10 mouse cellular contexts compared by ENCODE assay signal in the genomic region with DNA sequence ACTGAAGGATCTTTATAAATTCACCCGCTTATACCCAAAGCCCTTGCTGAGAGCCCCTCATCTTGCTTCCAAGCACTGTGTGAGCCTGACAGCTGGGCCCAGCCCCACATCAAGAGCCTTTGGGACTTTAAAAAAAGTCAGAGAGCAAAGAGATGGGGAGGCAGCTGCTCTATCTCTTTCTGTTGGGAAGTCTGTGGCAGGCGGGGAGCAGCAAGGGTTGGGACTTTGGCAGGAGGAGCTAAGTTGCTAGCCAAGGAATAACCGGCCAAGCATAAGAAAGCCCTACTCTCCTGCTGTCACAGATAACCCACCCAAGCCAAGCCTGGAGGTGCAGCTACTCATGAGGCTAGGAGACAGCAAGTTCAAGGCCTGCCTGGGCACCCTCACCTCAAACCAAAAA. TPM values are rescaled to one million over a fixed set of nuclear protein-coding genes. Genes with fewer than 3 reads are reported as not detected.
DNase-seq lines count a peak whose midpoint lies in the region; ATAC-seq and TF ChIP-seq lines count a peak whose summit lies in the region.
"Had no signal": no experiment of that assay in that cellular context is flagged by ENCODE, and none has a peak within 500 bp of the region (broad histone marks: within the 10 kb centered on the region; RNA-seq: fewer than 3 reads in every experiment).

No protein-coding gene starts in this region.

- H3K4me2 ChIP-seq in forebrain, postnatal 0 days (ENCODE audit: low read depth), result no peak overlapping the region
- no peak overlapping the region for H3K4me2 ChIP-seq in stomach, embryonic 16.5 days (ENCODE audit: low read depth, low read length)
- H3K4me2 ChIP-seq: embryonic facial prominence, embryonic 13.5 days; stomach, embryonic 15.5 days had no signal

- no peaks in the 10 kb centered on the region for H3K27me3 ChIP-seq in forebrain, postnatal 0 days (ENCODE audit: insufficient read depth, low read length)
- no peaks in the 10 kb centered on the region for H3K27me3 ChIP-seq in stomach, embryonic 16.5 days (ENCODE audit: control insufficient read depth, insufficient read depth, low read length)
- H3K27me3 ChIP-seq: embryonic facial prominence, embryonic 13.5 days; stomach, embryonic 15.5 days had no signal

- WGBS in forebrain, postnatal 0 days, result 48% methylated on average over 3 of the region's 3 CpGs
- 47% methylated on average over 3 of the region's 3 CpGs for WGBS in stomach, embryonic 16.5 days

- H3K4me3 ChIP-seq in forebrain, postnatal 0 days (ENCODE audit: low read depth, low read length), result no peak overlapping the region
- H3K4me3 ChIP-seq in stomach, embryonic 16.5 days (replicated peaks; ENCODE audit: low read length), result no peak overlapping the region
- H3K4me3 ChIP-seq: embryonic facial prominence, embryonic 13.5 days; stomach, embryonic 15.5 days had no signal

- no peak for TF ChIP-seq CTCF in forebrain, postnatal 0 days (IDR thresholded peaks at IDR 0.05; ENCODE audit: low read depth)

- H3K27ac ChIP-seq in forebrain, postnatal 0 days (ENCODE audit: low read depth, low read length), result no peak overlapping the region
- 0 out of 2 replicates have a peak overlapping the region, but pooled peaks have one; percentile 3 for H3K27ac ChIP-seq in stomach, embryonic 16.5 days (ENCODE audit: low read length)
- H3K27ac ChIP-seq: embryonic facial prominence, embryonic 13.5 days; stomach, embryonic 15.5 days had no signal

- ATAC-seq in forebrain, postnatal 0 days, result peak; percentile 61
- peak; percentile 75 for ATAC-seq in stomach, embryonic 16.5 days (ENCODE audit: insufficient read depth, low FRiP score)
- no peak for ATAC-seq in monocyte, adult 5-6 weeks (replicated peaks; ENCODE audit: insufficient number of reproducible peaks, low FRiP score, low TSS enrichment, poor library complexity, severe bottlenecking)
- ATAC-seq: intestine, postnatal 0 days had no signal

- H3K4me1 ChIP-seq in forebrain, postnatal 0 days (ENCODE audit: insufficient read depth), result no peaks in the 10 kb centered on the region
- H3K4me1 ChIP-seq in stomach, embryonic 16.5 days (ENCODE audit: control insufficient read depth, insufficient read depth, low read length), result peaks cover 18% of the 10 kb centered on the region

- no peaks in the 10 kb centered on the region for H3K9me3 ChIP-seq in forebrain, postnatal 0 days (ENCODE audit: low read length)
- no peaks in the 10 kb centered on the region for H3K9me3 ChIP-seq in stomach, embryonic 16.5 days (replicated peaks; ENCODE audit: control insufficient read depth, low read length)
- H3K9me3 ChIP-seq: embryonic facial prominence, embryonic 13.5 days; stomach, embryonic 15.5 days had no signal

- no peaks in the 10 kb centered on the region for H3K36me3 ChIP-seq in forebrain, postnatal 0 days (ENCODE audit: insufficient read depth)
- no peaks in the 10 kb centered on the region for H3K36me3 ChIP-seq in stomach, embryonic 16.5 days (ENCODE audit: control insufficient read depth, insufficient read depth, low read length)
- H3K36me3 ChIP-seq: embryonic facial prominence, embryonic 13.5 days; stomach, embryonic 15.5 days had no signal

- H3K9ac ChIP-seq in forebrain, postnatal 0 days, result no peak overlapping the region
- H3K9ac ChIP-seq in stomach, embryonic 16.5 days (ENCODE audit: low read length), result no peak overlapping the region
- H3K9ac ChIP-seq: embryonic facial prominence, embryonic 13.5 days; stomach, embryonic 15.5 days had no signal

- peak; percentile 21 for DNase-seq in ovary, adult 18-20 months (ENCODE audit: low spot score)
- no peak for DNase-seq in ovary, postnatal 10 days (ENCODE audit: low spot score)
- DNase-seq in forebrain, postnatal 0 days, result no peak
- peak; percentile 39 to 51 for DNase-seq in kidney, adult 8-10 months
- no peak for DNase-seq in left cerebral cortex, adult 18-20 months (ENCODE audit: low spot score in 2 of 2)

RNA-seq across cellular contexts. Expression of a gene that starts 48.2 kb away (rescaled TPM):
- total RNA-seq in forebrain, postnatal 0 days (2014; rRNA removed), result 8.6 and 13.9 TPM in 2 replicates
- 1.5 and 1.9 TPM in 2 replicates for polyA plus RNA-seq in forebrain, postnatal 0 days (2015; fragmentation: Nextera tagmentation; extraction: Ambion mirVana)
- polyA plus RNA-seq in stomach, embryonic 16.5 days (2015; fragmentation: Nextera tagmentation; extraction: Ambion mirVana), result 5.3 and 5.8 TPM in 2 replicates
- 1 to 10 TPM; 7.3 to 8.1 TPM for total RNA-seq in left cerebral cortex, adult 18-20 months (2021)
- 12.6 to 14.3 TPM (median 13.2 TPM) in 3 replicates for total RNA-seq in monocyte, adult 5-6 weeks (2017)

Comparison
In these comparisons a context has a peak if more than half of its experiments do, and no peak if none do; other contexts are left out.
1. DNase-seq: peak in ovary, adult 18-20 months (single experiment) and kidney, adult 8-10 months (2 of 2); none in ovary, postnatal 10 days (single experiment), forebrain, postnatal 0 days (single experiment) and left cerebral cortex, adult 18-20 months (0 of 2).